Mouse (Mus musculus) spleen, postnatal 0 days (tissue): ENCODE results near the gene Npy5r. TPM values are rescaled to one million over a fixed set of nuclear protein-coding genes. Genes with fewer than 3 reads are reported as not detected.

Source experiments
- polyA plus RNA-seq: library from polyadenylated mRNA; unstranded; fragments of >200 nt; fragmentation: Nextera tagmentation; extraction: Ambion mirVana; gene quantifications from 2 replicates; pipeline ENCODE4 v1.2.1, GENCODE M21; 2015

Npy5r gene
- not detected in 2 replicates for polyA plus RNA-seq

GRCm38 (mm10) chr8:66687511-66688329, at the start of gene Npy5r:
Npy5r (minus strand) TSS chr8:66688128.

DNA sequence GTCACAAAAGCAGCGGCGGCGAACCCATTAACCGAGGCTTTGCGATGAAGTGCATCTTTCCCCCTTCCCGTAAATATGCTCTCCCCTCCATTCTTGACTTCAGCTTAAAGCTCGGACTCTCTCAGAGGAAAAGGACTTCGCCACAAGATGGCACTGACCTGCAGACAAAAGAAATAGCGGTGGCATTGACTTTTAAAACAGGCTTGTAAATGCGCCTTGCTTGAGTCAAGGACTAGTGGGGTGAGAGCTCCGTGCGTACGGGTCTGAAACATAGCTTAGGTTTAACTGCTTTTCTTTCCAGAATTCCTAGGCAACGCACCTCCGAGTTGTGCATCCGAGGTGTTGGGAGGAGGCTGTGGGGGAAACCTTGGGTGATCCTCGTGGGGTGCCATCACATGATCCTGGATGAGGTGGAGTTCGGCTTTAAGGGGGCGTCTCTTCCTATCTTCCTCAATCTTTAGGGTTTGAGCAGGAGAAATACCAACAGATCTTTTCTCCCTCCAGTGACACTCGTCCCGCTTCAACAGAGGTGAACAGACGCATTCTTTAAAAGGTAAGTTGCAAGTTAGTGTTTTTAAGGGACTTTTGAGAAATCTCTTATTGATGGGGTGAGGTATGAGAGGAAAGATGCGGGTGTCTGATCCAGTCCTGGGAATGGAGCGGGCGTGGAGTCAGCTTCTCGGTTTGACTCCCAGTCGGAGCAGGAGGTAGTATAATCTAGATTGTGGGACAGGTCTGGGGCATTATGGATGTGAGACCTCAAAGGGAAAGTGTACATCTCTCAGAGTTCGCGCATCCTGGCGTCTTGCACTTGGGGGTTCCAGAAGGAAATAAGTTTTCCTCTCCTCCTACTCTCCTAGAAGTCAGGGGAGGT, 9.3 kb upstream of the Npy5r start, which contains the start of gene Npy1r:
Npy1r (plus strand) TSS at position 223 of the 874 bp plus-strand sequence.

Other genes with a start within 250 kb of the Npy5r start
- gene Tma16, start 201.6 kb downstream of the Npy5r start, polyA plus RNA-seq, result 8.4 and 10.1 TPM in 2 replicates
- gene Tktl2, start 176.4 kb downstream of the Npy5r start, polyA plus RNA-seq, result not detected in 2 replicates
- 0.12 and 0.13 TPM in 2 replicates for gene Npy1r, start 9.1 kb upstream of the Npy5r start, polyA plus RNA-seq
- gene Naf1, start 172.1 kb upstream of the Npy5r start, polyA plus RNA-seq, result 4.4 and 4.7 TPM in 2 replicates